Mouse (Mus musculus): ENCODE results near the gene Cyp4f15. TPM values are rescaled to one million over a fixed set of nuclear protein-coding genes. Genes with fewer than 3 reads are reported as not detected.

The Cyp4f15 gene
- total and polyA plus RNA-seq, 3 experiments = not detected

DNA sequence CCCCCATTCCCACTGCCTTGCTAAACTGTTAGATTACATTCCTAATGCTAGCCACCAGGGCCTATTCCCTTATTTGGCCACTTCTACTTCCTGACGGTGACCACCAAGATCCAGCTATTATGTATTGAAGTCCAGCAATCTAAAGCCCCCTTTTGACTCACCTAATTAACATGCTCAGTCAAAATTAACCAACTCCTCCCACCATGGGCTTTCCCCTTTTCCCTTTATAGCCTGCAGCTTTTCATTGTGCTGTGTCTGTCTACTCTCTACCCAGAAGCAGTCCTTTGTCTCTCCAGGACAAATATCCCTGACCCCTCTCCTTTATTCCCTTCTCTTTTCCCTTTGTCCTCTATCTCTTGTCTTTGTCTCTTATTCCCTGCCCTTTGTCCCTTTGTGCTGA lies 55.6 kb downstream of the Cyp4f15 start:
- peak; percentile 51 for DNase-seq (ENCODE audit: extremely low read depth)
- H3K4me3 ChIP-seq (replicated peaks in 1 of 3; ENCODE audit: low read depth in 2 of 3, low read length in 2 of 3, poor library complexity in 1 of 3) = no peak overlapping the region
- no peaks in the 10 kb centered on the region for H3K36me3 ChIP-seq (replicated peaks in 1 of 2; ENCODE audit: control insufficient read depth in 1 of 2, insufficient read depth in 1 of 2, low read length in 1 of 2)
- peaks cover 2% of the 10 kb centered on the region for H3K9me3 ChIP-seq (replicated peaks; ENCODE audit: low read length)
- peak; percentile 72 for TF ChIP-seq MEF2A (IDR thresholded peaks at IDR 0.05; ENCODE audit: borderline replicate concordance, low read depth, low read length)
- TF ChIP-seq CTCF (conservative IDR thresholded peaks at IDR 0.05 in 1 of 2, IDR thresholded peaks at IDR 0.05 in 1 of 2; ENCODE audit: low read depth in 2 of 2, low read length in 2 of 2) = no peak
- peak; percentile 43; the same call in 1 of the 2 replicates for TF ChIP-seq EP300 (IDR thresholded peaks at IDR 0.05; ENCODE audit: low read length)
- peak; percentile 49; the same call in 1 of the 2 replicates for TF ChIP-seq IRF4 (IDR thresholded peaks at IDR 0.05; ENCODE audit: low read depth, low read length)
- TF ChIP-seq SMC3 (IDR thresholded peaks at IDR 0.05; ENCODE audit: low read depth, low read length) = no peak
- TF ChIP-seq HCFC1 (IDR thresholded peaks at IDR 0.05; ENCODE audit: low read depth, low read length) = no peak
- in situ Hi-C loops (cut with MboI; ENCODE audit: low pct_ligation_motif_present, low pct_unique_long_range_greater_than_20kb, low sequenced_read_pairs) (no loop called here), dilution Hi-C loops (cut with MboI; ENCODE audit: extremely low pct_ligation_motif_present, extremely low pct_unique_long_range_greater_than_20kb, low sequenced_read_pairs) (no loop called here)
- no peak overlapping the region for H3K9ac ChIP-seq (ENCODE audit: insufficient read depth, low read depth)
- peaks cover 4 to 15% of the 10 kb centered on the region in 2 experiments; a peak in 2 of 4 replicates for H3K4me1 ChIP-seq (ENCODE audit: control insufficient read depth in 1 of 2, insufficient read depth in 2 of 2)
- no peak overlapping the region for H3K4me2 ChIP-seq (ENCODE audit: insufficient read depth, low read depth, poor library complexity, severe bottlenecking)
- H3K27ac ChIP-seq (ENCODE audit: insufficient read depth, low read depth) = no peak overlapping the region
- H3K79me2 ChIP-seq (replicated peaks; ENCODE audit: control insufficient read depth, extremely low read depth, insufficient read depth, poor library complexity, severe bottlenecking) = no peaks in the 10 kb centered on the region
- no peaks in the 10 kb centered on the region for H3K27me3 ChIP-seq (replicated peaks)

DNA sequence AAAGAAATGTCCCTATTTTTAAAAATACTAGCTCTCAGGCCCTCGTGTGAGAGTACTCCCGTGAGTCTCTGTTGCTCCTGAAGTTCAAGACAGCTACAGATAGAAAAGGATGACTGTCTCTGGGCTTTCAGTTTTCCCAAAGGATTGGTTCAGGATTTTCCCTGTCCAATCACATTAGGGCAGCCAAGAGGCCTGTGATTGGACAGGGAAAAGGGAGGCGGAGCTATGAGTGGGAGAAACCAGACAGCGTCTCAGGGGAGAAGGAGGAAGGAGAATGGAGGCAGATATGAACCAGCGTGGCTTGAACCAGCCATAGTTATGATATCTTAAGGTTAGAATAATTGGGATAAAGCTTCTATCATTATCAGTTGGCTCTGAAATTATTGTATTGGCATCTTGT lies 65.2 kb downstream of the Cyp4f15 start:
- Histone ChIP-seq H3K27me3 (replicated peaks) (no peaks in the 10 kb centered on the region), H3K9me3 (replicated peaks; ENCODE audit: low read length) (no peaks in the 10 kb centered on the region), H3K4me3 (replicated peaks in 1 of 3; ENCODE audit: low read depth in 2 of 3, low read length in 2 of 3, poor library complexity in 1 of 3) (no peak overlapping the region), H3K79me2 (replicated peaks; ENCODE audit: control insufficient read depth, extremely low read depth, insufficient read depth, poor library complexity, severe bottlenecking) (no peaks in the 10 kb centered on the region), H3K9ac (ENCODE audit: insufficient read depth, low read depth) (no peak overlapping the region), H3K27ac (ENCODE audit: insufficient read depth, low read depth) (no peak overlapping the region), H3K4me1 (ENCODE audit: control insufficient read depth in 1 of 2, insufficient read depth in 2 of 2) (no peaks in the 10 kb centered on the region), H3K36me3 (replicated peaks in 1 of 2; ENCODE audit: control insufficient read depth in 1 of 2, insufficient read depth in 1 of 2, low read length in 1 of 2) (no peaks in the 10 kb centered on the region), H3K4me2 (ENCODE audit: insufficient read depth, low read depth, poor library complexity, severe bottlenecking) (peak overlapping the region; percentile 61)
- peak; percentile 6 for DNase-seq (ENCODE audit: extremely low read depth)
- TF ChIP-seq UBTF (IDR thresholded peaks at IDR 0.05; ENCODE audit: low read depth, low read length) (no peak), CTCF (conservative IDR thresholded peaks at IDR 0.05 in 1 of 2, IDR thresholded peaks at IDR 0.05 in 1 of 2; ENCODE audit: low read depth in 2 of 2, low read length in 2 of 2) (no peak), PAX5 (IDR thresholded peaks at IDR 0.05; ENCODE audit: low read length) (no peak), MAX (IDR thresholded peaks at IDR 0.05; ENCODE audit: low read length) (no peak), ZMIZ1 (IDR thresholded peaks at IDR 0.05; ENCODE audit: low read depth, low read length) (no peak), KAT2A (IDR thresholded peaks at IDR 0.05; ENCODE audit: insufficient replicate concordance, low read length) (no peak), ELF1 (IDR thresholded peaks at IDR 0.05; ENCODE audit: low read depth, low read length) (no peak), NRF1 (IDR thresholded peaks at IDR 0.05; ENCODE audit: low read depth, low read length) (no peak), MAFK (IDR thresholded peaks at IDR 0.05; ENCODE audit: insufficient replicate concordance, low read length) (no peak), NELFE (IDR thresholded peaks at IDR 0.05; ENCODE audit: low read depth, low read length) (no peak), TCF12 (IDR thresholded peaks at IDR 0.05; ENCODE audit: low read depth, low read length) (no peak), SMC3 (IDR thresholded peaks at IDR 0.05; ENCODE audit: low read depth, low read length) (no peak), ZKSCAN1 (IDR thresholded peaks at IDR 0.05; ENCODE audit: borderline replicate concordance, low read depth, low read length) (no peak), POLR2AphosphoS2 (IDR thresholded peaks at IDR 0.05; ENCODE audit: low read depth, low read length) (no peak), CHD2 (IDR thresholded peaks at IDR 0.05; ENCODE audit: low read length) (no peak), CHD1 (IDR thresholded peaks at IDR 0.05; ENCODE audit: low read depth, low read length) (no peak), ZC3H11A (IDR thresholded peaks at IDR 0.05; ENCODE audit: low read depth, low read length) (no peak), JUND (conservative IDR thresholded peaks at IDR 0.05; ENCODE audit: low read depth, low read length) (no peak), USF2 (conservative IDR thresholded peaks at IDR 0.05; ENCODE audit: low read depth, low read length) (no peak)
- in situ Hi-C loops (cut with MboI; ENCODE audit: low pct_ligation_motif_present, low pct_unique_long_range_greater_than_20kb, low sequenced_read_pairs) (no loop called here), dilution Hi-C loops (cut with MboI; ENCODE audit: extremely low pct_ligation_motif_present, extremely low pct_unique_long_range_greater_than_20kb, low sequenced_read_pairs) (no loop called here)

Other genes with a start within 250 kb of the Cyp4f15 start
- gene Cyp4f39, start 232.9 kb upstream of the Cyp4f15 start, total RNA-seq (2012; rRNA removed) = 0.64 and 0.67 TPM in 2 replicates
- gene Cyp4f39, start 232.9 kb upstream of the Cyp4f15 start, total RNA-seq (2014; rRNA removed) = 0.58 and 0.64 TPM in 2 replicates
- gene Cyp4f39, start 232.9 kb upstream of the Cyp4f15 start, polyA plus RNA-seq (2012; ENCODE audit: insufficient read length, low read depth) = 0.70 and 0.93 TPM in 2 replicates
- 2.2 and 3.3 TPM in 2 replicates for gene Cyp4f17, start 179.6 kb upstream of the Cyp4f15 start, total RNA-seq (2012; rRNA removed)
- 4.1 and 4.4 TPM in 2 replicates for gene Cyp4f17, start 179.6 kb upstream of the Cyp4f15 start, total RNA-seq (2014; rRNA removed)
- 3.6 and 4.8 TPM in 2 replicates for gene Cyp4f17, start 179.6 kb upstream of the Cyp4f15 start, polyA plus RNA-seq (2012; ENCODE audit: insufficient read length, low read depth)
- gene Cyp4f16, start 149.1 kb upstream of the Cyp4f15 start, total RNA-seq (2012; rRNA removed) = 30.0 TPM in 2 replicates
- gene Cyp4f16, start 149.1 kb upstream of the Cyp4f15 start, total RNA-seq (2014; rRNA removed) = 28.1 and 28.3 TPM in 2 replicates
- 31.2 and 33.9 TPM in 2 replicates for gene Cyp4f16, start 149.1 kb upstream of the Cyp4f15 start, polyA plus RNA-seq (2012; ENCODE audit: insufficient read length, low read depth)
- gene Cyp4f37, start 64.3 kb upstream of the Cyp4f15 start, total RNA-seq (2012; rRNA removed) = 0.34 TPM in 1 of 2 replicates, not detected in the other
- 0.16 and 0.28 TPM in 2 replicates for gene Cyp4f37, start 64.3 kb upstream of the Cyp4f15 start, total RNA-seq (2014; rRNA removed)
- gene Cyp4f37, start 64.3 kb upstream of the Cyp4f15 start, polyA plus RNA-seq (2012; ENCODE audit: insufficient read length, low read depth) = 0.45 and 0.60 TPM in 2 replicates
- 0.08 TPM in 2 replicates for gene Cyp4f40, start 26.7 kb upstream of the Cyp4f15 start, total RNA-seq (2012; rRNA removed)
- 0.09 and 0.40 TPM in 2 replicates for gene Cyp4f40, start 26.7 kb upstream of the Cyp4f15 start, total RNA-seq (2014; rRNA removed)
- 0.44 and 0.53 TPM in 2 replicates for gene Cyp4f40, start 26.7 kb upstream of the Cyp4f15 start, polyA plus RNA-seq (2012; ENCODE audit: insufficient read length, low read depth)
- gene Zfp871, start 102.7 kb downstream of the Cyp4f15 start, total RNA-seq (2012; rRNA removed) = 9.8 and 11.3 TPM in 2 replicates
- 9.0 and 9.3 TPM in 2 replicates for gene Zfp871, start 102.7 kb downstream of the Cyp4f15 start, total RNA-seq (2014; rRNA removed)
- 10.6 and 13.4 TPM in 2 replicates for gene Zfp871, start 102.7 kb downstream of the Cyp4f15 start, polyA plus RNA-seq (2012; ENCODE audit: insufficient read length, low read depth)
- 1.1 and 1.7 TPM in 2 replicates for gene Zfp811, start 124.3 kb downstream of the Cyp4f15 start, total RNA-seq (2012; rRNA removed)
- 5.0 and 6.6 TPM in 2 replicates for gene Zfp811, start 124.3 kb downstream of the Cyp4f15 start, total RNA-seq (2014; rRNA removed)
- gene Zfp811, start 124.3 kb downstream of the Cyp4f15 start, polyA plus RNA-seq (2012; ENCODE audit: insufficient read length, low read depth) = 3.4 and 4.1 TPM in 2 replicates
- 4.7 and 6.2 TPM in 2 replicates for gene Zfp799, start 144.6 kb downstream of the Cyp4f15 start, total RNA-seq (2012; rRNA removed)
- gene Zfp799, start 144.6 kb downstream of the Cyp4f15 start, total RNA-seq (2014; rRNA removed) = 6.5 and 9.0 TPM in 2 replicates
- 9.4 and 9.5 TPM in 2 replicates for gene Zfp799, start 144.6 kb downstream of the Cyp4f15 start, polyA plus RNA-seq (2012; ENCODE audit: insufficient read length, low read depth)
- gene Zfp870, start 206.0 kb downstream of the Cyp4f15 start, total RNA-seq (2012; rRNA removed) = 3.4 and 3.5 TPM in 2 replicates
- 5.8 and 6.4 TPM in 2 replicates for gene Zfp870, start 206.0 kb downstream of the Cyp4f15 start, total RNA-seq (2014; rRNA removed)
- 8.6 and 10.4 TPM in 2 replicates for gene Zfp870, start 206.0 kb downstream of the Cyp4f15 start, polyA plus RNA-seq (2012; ENCODE audit: insufficient read length, low read depth)
- not detected in 2 replicates for gene Cyp4f14, start 231.7 kb downstream of the Cyp4f15 start, total RNA-seq (2012; rRNA removed)
- gene Cyp4f14, start 231.7 kb downstream of the Cyp4f15 start, total RNA-seq (2014; rRNA removed) = not detected in 2 replicates
- not detected in 2 replicates for gene Cyp4f14, start 231.7 kb downstream of the Cyp4f15 start, polyA plus RNA-seq (2012; ENCODE audit: insufficient read length, low read depth)

Measured in CH12.LX (cell line).